Mouse (Mus musculus) thymus, postnatal 36 days (tissue): ENCODE data around the gene Tmem167.

Source experiments
- DNase-seq, 2 experiments: peaks; one replicate each; pipeline ENCODE4 v3.0.0; 2022; ENCODE audit warnings: mixed read lengths in 2 of 2

The Tmem167 gene

GRCm38 (mm10) chr13:90186694-90187093 lies 97.8 kb downstream of the Tmem167 start:
- DNase-seq = no peak

GRCm38 (mm10) chr13:90188021-90188420 lies 99.1 kb downstream of the Tmem167 start:
- DNase-seq = no peak

GRCm38 (mm10) chr13:90191794-90192193 lies 102.9 kb downstream of the Tmem167 start:
- DNase-seq = no peak
